Mouse (Mus musculus): ENCODE results near the gene Fat3.

- TF ChIP-seq CTCF (IDR thresholded peaks at IDR 0.05; ENCODE audit: low read depth, low read length) (no peak), POLR2A (IDR thresholded peaks at IDR 0.05; ENCODE audit: borderline replicate concordance, low read depth, low read length) (no peak)
These were observed 196.1 kb downstream of the Fat3 start for GRCm38 (mm10) chr9:16304949-16305348.

Measured in bone marrow macrophage, adult 2 months (primary cell).